ENCODE assay signal across 31 mouse cellular contexts in the genomic region with DNA sequence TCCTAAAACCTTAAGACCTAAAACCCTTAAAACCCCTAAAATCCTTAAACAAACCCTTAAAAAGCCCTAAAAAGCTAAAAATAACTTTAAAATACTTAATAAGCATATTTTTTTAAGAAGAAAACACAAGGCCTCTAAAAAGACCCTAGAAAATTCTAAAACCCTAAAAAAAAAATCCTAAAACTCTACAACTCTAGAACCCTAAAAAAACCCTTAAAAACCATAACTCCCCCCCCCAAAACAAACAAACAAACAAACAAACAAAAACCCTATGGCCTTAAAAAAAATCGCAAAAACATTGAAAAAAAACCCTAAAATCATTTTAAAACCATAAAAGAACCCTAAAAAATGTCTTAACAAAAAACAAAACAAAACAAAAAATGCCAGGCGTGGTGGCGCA. TPM values are rescaled to one million over a fixed set of nuclear protein-coding genes. Genes with fewer than 3 reads are reported as not detected.
DNase-seq lines count a peak whose midpoint lies in the region; ATAC-seq lines count a peak whose summit lies in the region.
"Had no signal": no experiment of that assay in that cellular context is flagged by ENCODE, and none has a peak within 500 bp of the region (broad histone marks: within the 10 kb centered on the region; RNA-seq: fewer than 3 reads in every experiment).

No protein-coding gene starts in this region.

- H3K9ac ChIP-seq in forebrain, embryonic 14.5 days (ENCODE audit: low read length), result no peak overlapping the region
- no peak overlapping the region for H3K9ac ChIP-seq in forebrain, embryonic 12.5 days
- no peak overlapping the region for H3K9ac ChIP-seq in midbrain, embryonic 11.5 days (ENCODE audit: low read length)
- H3K9ac ChIP-seq in midbrain, embryonic 15.5 days, result no peak overlapping the region
- H3K9ac ChIP-seq: embryonic facial prominence, embryonic 13.5 days; embryonic facial prominence, embryonic 15.5 days; forebrain, embryonic 13.5 days had no signal

- WGBS in forebrain, embryonic 14.5 days, result 90% methylated on average over 3 of the region's 3 CpGs
- 89% methylated on average over 3 of the region's 3 CpGs for WGBS in forebrain, embryonic 12.5 days
- 88% methylated on average over 3 of the region's 3 CpGs for WGBS in midbrain, embryonic 11.5 days
- 94% methylated on average over 3 of the region's 3 CpGs for WGBS in midbrain, embryonic 15.5 days

- intact Hi-C loops in heart, postnatal 14 days (cut with DNase I), result no loop called here
- intact Hi-C loops in left cerebral cortex, postnatal 36 days (cut with DNase I), result no loop called here

- H3K27me3 ChIP-seq in forebrain, embryonic 14.5 days (replicated peaks; ENCODE audit: control insufficient read depth, insufficient read depth, low read length), result no peaks in the 10 kb centered on the region
- H3K27me3 ChIP-seq in forebrain, embryonic 12.5 days, result no peaks in the 10 kb centered on the region
- H3K27me3 ChIP-seq in midbrain, embryonic 11.5 days (ENCODE audit: control insufficient read depth, insufficient read depth, low read length), result no peaks in the 10 kb centered on the region
- no peaks in the 10 kb centered on the region for H3K27me3 ChIP-seq in midbrain, embryonic 15.5 days (replicated peaks)
- H3K27me3 ChIP-seq: CH12.LX; embryonic facial prominence, embryonic 13.5 days; embryonic facial prominence, embryonic 15.5 days; forebrain, embryonic 13.5 days had no signal

- no peaks in the 10 kb centered on the region for H3K36me3 ChIP-seq in forebrain, embryonic 14.5 days (ENCODE audit: control insufficient read depth, insufficient read depth, low read length)
- no peaks in the 10 kb centered on the region for H3K36me3 ChIP-seq in forebrain, embryonic 12.5 days (replicated peaks)
- no peaks in the 10 kb centered on the region for H3K36me3 ChIP-seq in midbrain, embryonic 11.5 days (ENCODE audit: control insufficient read depth, insufficient read depth, low read length)
- H3K36me3 ChIP-seq in midbrain, embryonic 15.5 days (replicated peaks), result 0 out of 2 replicates have a peak, but pooled peaks cover 5% of the 10 kb centered on the region
- H3K36me3 ChIP-seq: embryonic facial prominence, embryonic 13.5 days; embryonic facial prominence, embryonic 15.5 days had no signal

- DNase-seq in forebrain, embryonic 14.5 days (ENCODE audit: low spot score), result peak; percentile 5
- DNase-seq in midbrain, embryonic 11.5 days (ENCODE audit: low spot score, missing footprints), result peak; percentile 92
- DNase-seq in 416B (ENCODE audit: low read depth), result peak; percentile 19
- peak; percentile 25 for DNase-seq in MN1 (ENCODE audit: low spot score)
- no peak for DNase-seq in heart, postnatal 14 days
- no peak for DNase-seq in left cerebral cortex, postnatal 36 days (ENCODE audit: low spot score in 2 of 2)
- DNase-seq: adrenal gland, adult 2 months; adrenal gland, postnatal 10 days; adrenal gland, postnatal 36 days; B cell, adult 2 months; cerebellum, adult 11 months; cerebellum, adult 18-20 months; cerebellum, adult 8-10 months; cerebellum, adult 9-11 months; cerebellum, postnatal 14 days; cerebellum, postnatal 36 days; embryo, embryonic 11 days had no signal

- no peaks in the 10 kb centered on the region for H3K4me1 ChIP-seq in forebrain, embryonic 14.5 days (ENCODE audit: control insufficient read depth, insufficient read depth, low read length)
- no peaks in the 10 kb centered on the region for H3K4me1 ChIP-seq in forebrain, embryonic 12.5 days
- no peaks in the 10 kb centered on the region for H3K4me1 ChIP-seq in midbrain, embryonic 11.5 days (ENCODE audit: control insufficient read depth, insufficient read depth, low read length)
- H3K4me1 ChIP-seq in midbrain, embryonic 15.5 days, result no peaks in the 10 kb centered on the region
- H3K4me1 ChIP-seq: embryonic facial prominence, embryonic 13.5 days; embryonic facial prominence, embryonic 15.5 days; forebrain, embryonic 10.5 days; forebrain, embryonic 13.5 days had no signal

- no peak overlapping the region for H3K4me2 ChIP-seq in forebrain, embryonic 14.5 days (ENCODE audit: low read length)
- H3K4me2 ChIP-seq in forebrain, embryonic 12.5 days, result no peak overlapping the region
- H3K4me2 ChIP-seq in midbrain, embryonic 11.5 days, result no peak overlapping the region
- no peak overlapping the region for H3K4me2 ChIP-seq in midbrain, embryonic 15.5 days
- H3K4me2 ChIP-seq: embryonic facial prominence, embryonic 13.5 days; embryonic facial prominence, embryonic 15.5 days; forebrain, embryonic 13.5 days had no signal

- H3K4me3 ChIP-seq in forebrain, embryonic 14.5 days (ENCODE audit: low read depth, low read length), result no peak overlapping the region
- no peak overlapping the region for H3K4me3 ChIP-seq in forebrain, embryonic 12.5 days (replicated peaks)
- no peak overlapping the region for H3K4me3 ChIP-seq in midbrain, embryonic 11.5 days (ENCODE audit: low read depth, low read length)
- no peak overlapping the region for H3K4me3 ChIP-seq in midbrain, embryonic 15.5 days
- H3K4me3 ChIP-seq: embryonic facial prominence, embryonic 13.5 days; embryonic facial prominence, embryonic 15.5 days; erythroblast, embryonic 14.5 days; forebrain, embryonic 10.5 days; forebrain, embryonic 13.5 days had no signal

- no peaks in the 10 kb centered on the region for H3K9me3 ChIP-seq in forebrain, embryonic 14.5 days (replicated peaks; ENCODE audit: control insufficient read depth, low read length)
- no peaks in the 10 kb centered on the region for H3K9me3 ChIP-seq in forebrain, embryonic 12.5 days
- H3K9me3 ChIP-seq in midbrain, embryonic 11.5 days (ENCODE audit: control insufficient read depth, low read length), result no peaks in the 10 kb centered on the region; the same call in 1 of the 2 replicates
- no peaks in the 10 kb centered on the region for H3K9me3 ChIP-seq in midbrain, embryonic 15.5 days
- H3K9me3 ChIP-seq: embryonic facial prominence, embryonic 13.5 days; embryonic facial prominence, embryonic 15.5 days; forebrain, embryonic 13.5 days had no signal

- H3K27ac ChIP-seq in forebrain, embryonic 14.5 days (ENCODE audit: low read depth, low read length), result no peak overlapping the region
- H3K27ac ChIP-seq in forebrain, embryonic 12.5 days, result no peak overlapping the region
- no peak overlapping the region for H3K27ac ChIP-seq in midbrain, embryonic 11.5 days (ENCODE audit: low read depth, low read length)
- H3K27ac ChIP-seq in midbrain, embryonic 15.5 days, result no peak overlapping the region
- H3K27ac ChIP-seq: embryonic facial prominence, embryonic 13.5 days; embryonic facial prominence, embryonic 15.5 days; forebrain, embryonic 10.5 days; forebrain, embryonic 13.5 days had no signal

- ATAC-seq in forebrain, embryonic 14.5 days, result no peak
- ATAC-seq in forebrain, embryonic 12.5 days (ENCODE audit: low FRiP score), result no peak
- ATAC-seq in midbrain, embryonic 11.5 days (ENCODE audit: low FRiP score), result no peak
- ATAC-seq in midbrain, embryonic 15.5 days (replicated peaks), result no peak
- ATAC-seq: CD4-positive, CD25-positive, alpha-beta regulatory T cell, adult 4 months; forebrain, embryonic 13.5 days; forebrain, embryonic 16.5 days had no signal

RNA-seq across cellular contexts. Expression of a gene that starts 19.4 kb away (rescaled TPM):
- not detected in 2 replicates for polyA plus RNA-seq in forebrain, embryonic 14.5 days (2014; fragmentation: Nextera tagmentation; extraction: Ambion mirVana)
- not detected in 2 replicates for polyA plus RNA-seq in forebrain, embryonic 12.5 days (2016; fragmentation: Nextera tagmentation; extraction: Ambion mirVana)
- not detected in 2 replicates for polyA plus RNA-seq in midbrain, embryonic 11.5 days (2014; fragmentation: Nextera tagmentation; extraction: Ambion mirVana)
- polyA plus RNA-seq in midbrain, embryonic 15.5 days (2015; fragmentation: Nextera tagmentation; extraction: Ambion mirVana), result not detected in 2 replicates
- not detected for total RNA-seq in heart, postnatal 14 days (2021)
- total RNA-seq in left cerebral cortex, postnatal 36 days (2021), result not detected
- total RNA-seq: adrenal gland, adult 2 months; adrenal gland, postnatal 36 days; CH12.LX; common myeloid progenitor, adult 5-6 weeks; G1E had no signal
- polyA plus RNA-seq: adrenal gland, adult 2 months; CD4-positive, CD25-positive, alpha-beta regulatory T cell, adult 4 months; embryonic facial prominence, embryonic 11.5 days; embryonic facial prominence, embryonic 13.5 days; embryonic facial prominence, embryonic 15.5 days; erythroblast, embryonic 14.5 days; forebrain, embryonic 10.5 days; forebrain, embryonic 13.5 days; forebrain, embryonic 16.5 days; frontal cortex, adult 2 months; G1E had no signal

RNA-seq across cellular contexts. Expression of a gene that starts 55.7 kb away (rescaled TPM):
- 70.6 and 74.9 TPM in 2 replicates for polyA plus RNA-seq in forebrain, embryonic 14.5 days (2014; fragmentation: Nextera tagmentation; extraction: Ambion mirVana)
- polyA plus RNA-seq in forebrain, embryonic 12.5 days (2016; fragmentation: Nextera tagmentation; extraction: Ambion mirVana), result 94.6 and 97.9 TPM in 2 replicates
- 79.1 and 82.5 TPM in 2 replicates for polyA plus RNA-seq in midbrain, embryonic 11.5 days (2014; fragmentation: Nextera tagmentation; extraction: Ambion mirVana)
- polyA plus RNA-seq in midbrain, embryonic 15.5 days (2015; fragmentation: Nextera tagmentation; extraction: Ambion mirVana), result 50.0 and 51.1 TPM in 2 replicates
- total RNA-seq in heart, postnatal 14 days (2021), result 100 to 1,000 TPM; 122 to 133 TPM
- 100 to 1,000 TPM; 191 to 198 TPM for total RNA-seq in left cerebral cortex, postnatal 36 days (2021)

Comparison
In these comparisons a context has a peak if more than half of its experiments do, and no peak if none do; other contexts are left out.
1. DNase-seq: peak in forebrain, embryonic 14.5 days (single experiment), midbrain, embryonic 11.5 days (single experiment), 416B (single experiment) and MN1 (single experiment); none in heart, postnatal 14 days (0 of 2) and left cerebral cortex, postnatal 36 days (0 of 2).